Mouse (Mus musculus) embryonic facial prominence, embryonic 10.5 days (tissue): ENCODE results near the gene Flrt1. TPM values are rescaled to one million over a fixed set of nuclear protein-coding genes. Genes with fewer than 3 reads are reported as not detected.
"Not testable (repeated sequence)": the region's sequence is repeated elsewhere in the genome, so short reads cannot be mapped to it uniquely, and the experiment has no call there.

Experiments used
- DNase-seq: peaks from one replicate; pipeline ENCODE4 v3.0.0-alpha.2; 2017; ENCODE audit warnings: low spot score
- H3K27ac ChIP-seq: fragments of 300-500 bp; sonication (generic); replicated peaks from 2 replicates; pipeline ENCODE4 v1.5.1; 2016; ENCODE audit warnings: mild to moderate bottlenecking
- H3K27me3 ChIP-seq: fragments of 300-500 bp; sonication (generic); replicated peaks from 2 replicates; pipeline ENCODE4 v1.6.1; 2016; ENCODE audit warnings: low read depth, mild to moderate bottlenecking; ENCODE audit not compliant: poor library complexity, severe bottlenecking
- H3K36me3 ChIP-seq: fragments of 300-500 bp; sonication (generic); replicated peaks from 2 replicates; pipeline ENCODE4 v1.6.1; 2016; ENCODE audit warnings: mild to moderate bottlenecking, moderate library complexity
- H3K4me1 ChIP-seq: fragments of 300-500 bp; sonication (generic); 2 replicates; pipeline ENCODE4 v1.6.1; 2016
- H3K4me3 ChIP-seq: fragments of 300-500 bp; sonication (generic); 2 replicates; pipeline ENCODE4 v1.5.1; 2016; ENCODE audit warnings: mild to moderate bottlenecking, moderate library complexity
- H3K9me3 ChIP-seq: fragments of 300-500 bp; sonication (generic); 2 replicates; pipeline ENCODE4 v1.6.1; 2016; ENCODE audit warnings: mild to moderate bottlenecking
- WGBS: fragments of 180-500 bp; shearing (Covaris S2); methylation state at CpG from one replicate; pipeline ENCODE4 v1.1.7; 2016; 5-methylcytosine and 5-hydroxymethylcytosine counted together
- polyA plus RNA-seq: library from polyadenylated mRNA; unstranded; fragments of >200 nt; fragmentation: Nextera tagmentation; extraction: Ambion mirVana; gene quantifications from 2 replicates; pipeline ENCODE4 v1.2.1, GENCODE M21; 2016

Flrt1 gene
- polyA plus RNA-seq, 1 experiment from 2014 or later = 2.9 TPM

DNA sequence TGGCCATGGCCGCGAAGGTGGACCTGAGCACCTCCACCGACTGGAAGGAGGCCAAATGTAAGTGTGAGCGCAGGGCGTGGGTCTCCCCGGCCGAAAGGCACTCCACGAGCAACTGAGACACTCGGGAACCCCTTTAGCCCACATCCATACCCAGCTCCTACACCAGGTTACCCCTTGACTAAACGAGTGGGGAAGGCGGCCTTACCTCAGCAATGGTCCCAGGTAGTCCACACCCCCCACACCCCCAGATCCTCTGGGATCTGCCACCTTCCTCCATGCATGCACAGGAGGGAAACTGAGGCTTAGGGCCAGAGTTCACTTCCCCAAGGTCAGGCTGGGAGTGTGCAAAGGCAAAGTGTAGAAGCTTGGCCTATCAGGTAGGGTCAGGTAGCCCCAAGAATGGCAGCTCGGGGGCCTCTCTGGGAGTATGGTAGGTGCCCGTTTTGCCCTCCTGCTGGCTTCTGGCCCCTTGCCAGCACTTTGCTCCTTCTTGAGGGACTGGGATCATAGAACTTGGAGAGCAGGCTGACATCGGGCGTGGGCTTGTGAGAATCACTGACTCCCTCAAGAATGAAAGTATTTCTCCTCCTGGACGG lies 48.3 kb downstream of the Flrt1 start:
- peaks cover 29% of the 10 kb centered on the region for H3K4me1 ChIP-seq
- H3K27ac ChIP-seq = peak overlapping the region; percentile 68
- WGBS = 5% methylated on average over 16 of the region's 16 CpGs
- H3K4me3 ChIP-seq = peak overlapping the region; percentile 79
- H3K27me3 ChIP-seq = peaks cover 65% of the 10 kb centered on the region
- no peaks in the 10 kb centered on the region for H3K36me3 ChIP-seq
- DNase-seq = no peak
- H3K9me3 ChIP-seq = no peaks in the 10 kb centered on the region

DNA sequence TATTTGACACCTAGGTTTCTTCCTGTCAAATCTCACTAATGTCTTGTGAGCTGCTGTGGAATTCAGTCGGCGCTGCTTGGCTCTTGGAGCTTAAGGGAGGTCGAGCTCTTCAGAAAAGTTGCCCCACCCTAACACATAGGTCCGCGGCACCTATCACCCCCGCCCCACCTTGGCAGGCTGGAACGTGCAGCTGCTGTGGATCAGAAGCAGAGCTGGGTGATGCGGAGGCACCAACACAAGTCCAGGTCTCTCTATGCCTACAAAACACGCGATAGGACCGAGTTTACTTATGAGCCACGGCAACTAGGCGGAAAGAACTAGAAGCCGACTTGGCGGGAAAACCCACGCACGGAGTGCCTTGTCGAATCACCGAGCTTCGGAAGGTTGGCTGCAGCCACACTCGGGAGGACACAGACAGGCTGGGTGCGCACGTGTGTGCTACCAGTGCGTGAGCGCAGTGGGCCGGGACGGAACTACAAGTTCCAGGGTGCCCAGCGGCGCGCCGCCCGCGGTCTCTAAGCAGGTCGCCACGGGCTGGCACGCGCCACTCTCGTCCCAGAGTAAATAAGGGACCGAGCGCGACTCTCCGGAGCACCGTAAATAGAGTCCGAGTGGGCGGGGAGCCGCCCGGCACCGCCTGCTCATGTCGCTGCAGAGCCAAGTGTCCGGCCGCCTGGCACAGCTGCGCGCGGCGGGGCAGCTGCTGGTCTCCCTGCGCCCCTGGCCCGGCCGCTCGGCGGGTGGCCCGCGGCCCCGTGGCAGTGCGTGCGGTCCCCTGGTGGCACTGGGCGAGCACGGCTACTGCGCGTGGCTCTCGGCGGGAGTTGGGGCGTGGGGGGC lies 49.1 kb downstream of the Flrt1 start, which contains the start of gene Macrod1:
Gene Macrod1 (plus strand): TSS at position 563 of the 840 bp plus-strand sequence.
- Histone ChIP-seq H3K36me3 (no peaks in the 10 kb centered on the region), H3K4me3 (peak within 1 kb of the TSS; percentile 79), H3K27me3 (peaks cover 61% of the 10 kb centered on the region), H3K27ac (peak within 1 kb of the TSS; percentile 68), H3K9me3 (no peaks in the 10 kb centered on the region), H3K4me1 (peaks cover 29% of the 10 kb centered on the region)
- WGBS = 1% methylated on average over 72 of the region's 72 CpGs
- peak; percentile 81 for DNase-seq

DNA sequence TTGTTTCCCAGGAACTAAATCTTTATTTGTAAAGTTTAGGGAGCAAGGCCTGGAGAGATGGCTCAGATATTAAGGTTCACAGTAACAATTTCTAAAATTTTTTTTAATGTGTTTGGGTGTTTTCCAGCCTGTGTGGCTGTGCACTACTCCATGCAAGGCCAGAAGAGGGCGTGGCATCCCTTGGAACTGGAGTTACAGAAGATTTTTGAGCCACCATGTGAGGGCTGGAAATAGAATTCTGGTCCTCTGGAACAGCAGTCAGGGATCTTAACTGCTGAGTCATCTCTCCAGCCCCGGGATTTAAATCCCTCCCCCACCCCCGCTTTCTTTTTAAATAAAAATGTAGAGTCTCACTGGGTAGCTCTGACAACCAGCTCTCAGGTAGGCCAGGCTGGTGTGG lies 50.4 kb downstream of the Flrt1 start:
- peaks cover 51% of the 10 kb centered on the region for H3K27me3 ChIP-seq
- WGBS = 50% methylated on average over 3 of the region's 3 CpGs

DNA sequence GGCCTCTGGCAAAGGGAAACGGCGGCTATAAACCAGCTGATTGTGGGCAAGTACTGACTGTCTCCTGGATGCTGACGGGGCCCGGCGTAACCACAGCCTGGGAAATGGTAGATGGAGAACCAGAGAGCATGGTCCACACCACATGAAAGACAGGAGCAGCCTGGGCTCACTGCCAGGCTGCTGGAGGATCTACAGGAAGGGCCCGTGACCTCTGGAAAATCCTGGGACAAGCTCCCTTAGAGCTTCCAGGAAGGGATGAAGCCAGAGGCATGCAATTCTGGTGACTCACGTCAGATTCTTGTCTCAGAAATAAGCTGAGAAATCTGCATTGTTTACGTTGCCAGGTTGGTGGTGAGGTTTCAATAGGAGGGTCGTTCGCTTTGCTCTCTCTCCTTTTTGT lies 50.8 kb downstream of the Flrt1 start:
- Histone ChIP-seq H3K27ac (no peak overlapping the region), H3K9me3 (no peaks in the 10 kb centered on the region), H3K4me1 (peaks cover 29% of the 10 kb centered on the region), H3K27me3 (peaks cover 47% of the 10 kb centered on the region), H3K36me3 (no peaks in the 10 kb centered on the region), H3K4me3 (no peak overlapping the region)
- DNase-seq = no peak
- WGBS = 77% methylated on average over 10 of the region's 10 CpGs

More for the DNA sequence above, 50.4 kb downstream of the Flrt1 start:
- Histone ChIP-seq H3K4me1 (peaks cover 29% of the 10 kb centered on the region), H3K27ac (no peak overlapping the region), H3K9me3 (no peaks in the 10 kb centered on the region), H3K36me3 (no peaks in the 10 kb centered on the region), H3K4me3 (no peak overlapping the region)
- no peak for DNase-seq

- 81% methylated on average over 4 of the region's 4 CpGs for WGBS
- DNase-seq, H3K9me3 ChIP-seq, H3K4me3 ChIP-seq, H3K36me3 ChIP-seq, H3K27ac ChIP-seq: not testable (repeated sequence)
- H3K27me3 ChIP-seq = peaks cover 33% of the 10 kb centered on the region
- H3K4me1 ChIP-seq = peaks cover 24% of the 10 kb centered on the region
These were observed 52.1 kb downstream of the Flrt1 start for GRCm38 (mm10) chr19:7053382-7053781.

DNA sequence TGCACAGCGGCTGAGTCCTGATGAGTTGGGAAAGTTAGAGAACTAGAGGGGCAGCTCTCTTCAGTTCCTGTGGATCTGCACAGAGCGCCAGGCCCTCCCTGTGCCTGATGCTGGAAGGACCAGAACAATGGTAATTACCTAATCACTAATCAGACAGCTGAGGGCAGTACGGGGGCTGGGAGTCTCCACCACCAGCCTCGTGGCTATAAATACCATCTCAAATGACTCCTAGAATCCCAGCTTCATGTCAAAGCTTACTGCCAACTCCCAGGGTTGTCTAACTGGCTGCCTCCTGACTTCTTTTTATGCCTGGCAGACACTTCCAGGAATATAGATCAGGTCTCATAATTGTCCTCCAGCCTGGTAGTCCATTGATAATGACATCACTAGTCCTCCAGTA lies 60.8 kb downstream of the Flrt1 start:
- WGBS = 48% methylated on average over 4 of the region's 4 CpGs

DNA sequence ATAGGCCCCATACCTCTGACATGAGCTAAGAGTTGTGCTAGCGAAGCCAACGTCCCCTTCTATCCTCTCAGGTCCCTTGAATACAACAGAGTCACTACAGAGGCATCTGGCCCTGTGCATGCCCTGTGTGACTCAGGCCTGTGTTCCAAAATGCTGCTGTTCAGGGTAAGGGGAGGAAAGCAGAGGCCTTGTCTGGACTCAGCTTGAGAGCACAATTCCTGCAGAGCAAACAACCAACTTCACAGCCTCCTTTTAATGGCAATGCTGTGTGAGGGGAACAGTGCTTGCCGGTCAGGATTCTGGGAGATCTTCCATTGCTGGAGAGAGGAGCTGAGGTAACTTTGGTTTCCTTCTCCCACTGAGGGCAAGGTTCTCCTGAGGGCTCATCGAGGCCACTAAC lies 61.2 kb downstream of the Flrt1 start:
- no peak for DNase-seq
- WGBS = 57% methylated on average over 4 of the region's 4 CpGs
- no peak overlapping the region for H3K27ac ChIP-seq

More for the DNA sequence above, 60.8 kb downstream of the Flrt1 start:
- H3K9me3 ChIP-seq = no peaks in the 10 kb centered on the region
- H3K27me3 ChIP-seq = no peaks in the 10 kb centered on the region
- no peaks in the 10 kb centered on the region for H3K36me3 ChIP-seq
- peaks cover 10% of the 10 kb centered on the region for H3K4me1 ChIP-seq
- H3K27ac ChIP-seq = no peak overlapping the region
- no peak overlapping the region for H3K4me3 ChIP-seq
- DNase-seq = no peak

More for the DNA sequence above, 61.2 kb downstream of the Flrt1 start:
- Histone ChIP-seq H3K4me1 (peaks cover 10% of the 10 kb centered on the region), H3K36me3 (no peaks in the 10 kb centered on the region), H3K9me3 (no peaks in the 10 kb centered on the region), H3K4me3 (no peak overlapping the region), H3K27me3 (no peaks in the 10 kb centered on the region)

Other genes with a start within 250 kb of the Flrt1 start
- gene Ccdc88b, start 247.5 kb downstream of the Flrt1 start, polyA plus RNA-seq = 0.62 and 0.67 TPM in 2 replicates
- gene Trmt112, start 196.0 kb downstream of the Flrt1 start, polyA plus RNA-seq = 150 and 168 TPM in 2 replicates
- gene Prdx5, start 195.6 kb downstream of the Flrt1 start, polyA plus RNA-seq = 137 and 140 TPM in 2 replicates
- 7.9 and 8.9 TPM in 2 replicates for gene Esrra, start 183.9 kb downstream of the Flrt1 start, polyA plus RNA-seq
- 0.68 and 0.74 TPM in 2 replicates for gene Catsperz, start 180.3 kb downstream of the Flrt1 start, polyA plus RNA-seq
- gene Kcnk4, start 171.2 kb downstream of the Flrt1 start, polyA plus RNA-seq = 0.23 TPM in 1 of 2 replicates, not detected in the other
- gene Bad, start 163.9 kb downstream of the Flrt1 start, polyA plus RNA-seq = 53.4 and 55.1 TPM in 2 replicates
- gene Gpr137, start 163.2 kb downstream of the Flrt1 start, polyA plus RNA-seq = 26.9 and 27.5 TPM in 2 replicates
- 217 and 235 TPM in 2 replicates for gene Ppp1r14b, start 130.8 kb downstream of the Flrt1 start, polyA plus RNA-seq
- 32.8 and 37.0 TPM in 2 replicates for gene Plcb3, start 129.3 kb downstream of the Flrt1 start, polyA plus RNA-seq
- gene Fkbp2, start 125.2 kb downstream of the Flrt1 start, polyA plus RNA-seq = 100.0 and 101 TPM in 2 replicates
- gene Vegfb, start 118.1 kb downstream of the Flrt1 start, polyA plus RNA-seq = 36.0 and 36.9 TPM in 2 replicates
- gene Dnajc4, start 113.2 kb downstream of the Flrt1 start, polyA plus RNA-seq = 18.1 and 18.2 TPM in 2 replicates
- 20.1 and 20.9 TPM in 2 replicates for gene Nudt22, start 109.6 kb downstream of the Flrt1 start, polyA plus RNA-seq
- gene Trpt1, start 109.6 kb downstream of the Flrt1 start, polyA plus RNA-seq = 8.3 and 8.8 TPM in 2 replicates
- 7.1 and 8.0 TPM in 2 replicates for gene Fermt3, start 86.3 kb downstream of the Flrt1 start, polyA plus RNA-seq
- 453 and 489 TPM in 2 replicates for gene Stip1, start 65.8 kb downstream of the Flrt1 start, polyA plus RNA-seq
- gene Macrod1, start 48.9 kb downstream of the Flrt1 start, polyA plus RNA-seq = 5.0 and 5.4 TPM in 2 replicates
- gene Otub1, start 100.6 kb upstream of the Flrt1 start, polyA plus RNA-seq = 275 and 276 TPM in 2 replicates
- gene Cox8a, start 111.9 kb upstream of the Flrt1 start, polyA plus RNA-seq = 867 and 877 TPM in 2 replicates
- 93.2 and 94.4 TPM in 2 replicates for gene Naa40, start 135.5 kb upstream of the Flrt1 start, polyA plus RNA-seq
- 51.0 and 58.6 TPM in 2 replicates for gene Rcor2, start 161.6 kb upstream of the Flrt1 start, polyA plus RNA-seq
- gene Mark2, start 236.1 kb upstream of the Flrt1 start, polyA plus RNA-seq = 48.5 and 49.1 TPM in 2 replicates